Mouse (Mus musculus) MEL (cell line): ENCODE data around the gene Crlf3. TPM values are rescaled to one million over a fixed set of nuclear protein-coding genes. Genes with fewer than 3 reads are reported as not detected.

Experiments
- DNase-seq: peaks from one replicate; pipeline ENCODE4 v3.0.0; 2011; ENCODE audit warnings: low read depth, low spot score
- H3K27ac ChIP-seq: 2 replicates; pipeline ENCODE4 v1.5.1; 2012; ENCODE audit warnings: low read depth, mild to moderate bottlenecking, control low read depth, low read length, moderate library complexity; ENCODE audit not compliant: control insufficient read depth
- H3K27me3 ChIP-seq, 2 experiments: fragments of 150-350 bp in 1 of 2; sonication (generic) in 1 of 2; 2 replicates each; pipeline ENCODE4 v1.6.1; 2012; ENCODE audit warnings: low read length in 2 of 2, mild to moderate bottlenecking in 2 of 2, improper control_type of control experiment in 1 of 2, moderate library complexity in 1 of 2; ENCODE audit not compliant: insufficient read depth in 2 of 2, control insufficient read depth in 1 of 2
- H3K36me3 ChIP-seq, 2 experiments: 2 replicates each; pipeline ENCODE4 v1.6.1; 2012 to 2014; ENCODE audit warnings: low read length in 2 of 2, improper control_type of control experiment in 1 of 2, inconsistent platforms in 1 of 2, mild to moderate bottlenecking in 1 of 2; ENCODE audit not compliant: insufficient read depth in 2 of 2, control insufficient read depth in 1 of 2
- H3K4me1 ChIP-seq, 2 experiments: fragments of 150-350 bp in 1 of 2; sonication (generic) in 1 of 2; 2 replicates each; pipeline ENCODE4 v1.6.1; 2012; ENCODE audit warnings: low read length in 2 of 2, improper control_type of control experiment in 1 of 2, mild to moderate bottlenecking in 1 of 2; ENCODE audit not compliant: insufficient read depth in 2 of 2, control insufficient read depth in 1 of 2
- H3K4me3 ChIP-seq, 2 experiments: fragments of 150-350 bp in 1 of 2; sonication (generic) in 1 of 2; 2 replicates each; pipeline ENCODE4 v1.5.1; 2012; ENCODE audit warnings: low read depth in 2 of 2, low read length in 2 of 2, mild to moderate bottlenecking in 2 of 2, moderate library complexity in 2 of 2, control low read depth in 1 of 2, improper control_type of control experiment in 1 of 2; ENCODE audit not compliant: control insufficient read depth in 1 of 2, insufficient read depth in 1 of 2
- H3K79me2 ChIP-seq: 2 replicates; pipeline ENCODE4 v1.6.1; 2012; ENCODE audit warnings: mild to moderate bottlenecking, low read length, moderate library complexity; ENCODE audit not compliant: control insufficient read depth, poor library complexity, insufficient read depth
- H3K9ac ChIP-seq: 2 replicates; pipeline ENCODE4 v1.6.1; 2012; ENCODE audit warnings: low read depth, mild to moderate bottlenecking, control low read depth, low read length, moderate library complexity; ENCODE audit not compliant: control insufficient read depth, poor library complexity, severe bottlenecking
- H3K9me3 ChIP-seq: fragments of 150-350 bp; sonication (generic); replicated peaks from 2 replicates; pipeline ENCODE4 v1.6.1; 2012; ENCODE audit warnings: mild to moderate bottlenecking, low read length, improper control_type of control experiment, moderate library complexity; ENCODE audit not compliant: insufficient read depth
- BHLHE40 ChIP-seq: IDR thresholded peaks from 2 replicates; pipeline ENCODE4 v1.6.1; 2012; ENCODE audit warnings: low read depth, mild to moderate bottlenecking, inconsistent platforms, low read length, improper control_type of control experiment, borderline replicate concordance
- CHD2 ChIP-seq: IDR thresholded peaks from 2 replicates; pipeline ENCODE4 v1.6.1; 2011; ENCODE audit warnings: low read length, improper control_type of control experiment
- CTCF ChIP-seq, 3 experiments: IDR thresholded peaks in 2 of 3; conservative IDR thresholded peaks in 1 of 3; 2 replicates each; pipeline ENCODE4 v1.5.1; 2011 to 2012; ENCODE audit warnings: low read length in 3 of 3, low read depth in 2 of 3, mild to moderate bottlenecking in 2 of 3, improper control_type of control experiment in 1 of 3, inconsistent platforms in 1 of 3, mixed read lengths in 1 of 3, moderate library complexity in 1 of 3; ENCODE audit not compliant: control insufficient read depth in 1 of 3, insufficient read depth in 1 of 3, poor library complexity in 1 of 3, severe bottlenecking in 1 of 3
- E2F4 ChIP-seq: IDR thresholded peaks from 2 replicates; pipeline ENCODE4 v1.6.1; 2011; ENCODE audit warnings: low read depth, low read length, improper control_type of control experiment, borderline replicate concordance
- EP300 ChIP-seq, 2 experiments: IDR thresholded peaks; 2 replicates each; pipeline ENCODE4 v1.6.1; 2011; ENCODE audit warnings: improper control_type of control experiment in 2 of 2, low read length in 2 of 2, low read depth in 1 of 2, mild to moderate bottlenecking in 1 of 2
- ETS1 ChIP-seq: IDR thresholded peaks from 2 replicates; pipeline ENCODE4 v1.6.1; 2012; ENCODE audit warnings: low read depth, mild to moderate bottlenecking, inconsistent platforms, low read length, improper control_type of control experiment, moderate library complexity
- GABPA ChIP-seq: IDR thresholded peaks from 2 replicates; pipeline ENCODE4 v1.6.1; 2012; ENCODE audit warnings: low read depth, mild to moderate bottlenecking, inconsistent platforms, low read length, improper control_type of control experiment, moderate library complexity
- KAT2A ChIP-seq: conservative IDR thresholded peaks from 2 replicates; pipeline ENCODE4 v1.6.1; 2012; ENCODE audit warnings: low read depth, low read length, improper control_type of control experiment, inconsistent platforms
- MAFK ChIP-seq: IDR thresholded peaks from 2 replicates; pipeline ENCODE4 v1.6.1; 2011; ENCODE audit warnings: low read depth, mild to moderate bottlenecking, low read length, improper control_type of control experiment, borderline replicate concordance
- MAX ChIP-seq: IDR thresholded peaks from 2 replicates; pipeline ENCODE4 v1.6.1; 2011; ENCODE audit warnings: low read length, improper control_type of control experiment
- MYC ChIP-seq: IDR thresholded peaks from 2 replicates; pipeline ENCODE4 v1.6.1; 2011; ENCODE audit warnings: low read depth, mild to moderate bottlenecking, low read length, improper control_type of control experiment, moderate library complexity
- NELFE ChIP-seq: IDR thresholded peaks from 2 replicates; pipeline ENCODE4 v1.6.1; 2011; ENCODE audit warnings: low read depth, low read length, improper control_type of control experiment
- POLR2AphosphoS2 ChIP-seq: IDR thresholded peaks from 2 replicates; pipeline ENCODE4 v1.6.1; 2011; ENCODE audit warnings: low read length, improper control_type of control experiment
- RAD21 ChIP-seq: IDR thresholded peaks from 2 replicates; pipeline ENCODE4 v1.6.1; 2011; ENCODE audit warnings: mild to moderate bottlenecking, low read depth, low read length, improper control_type of control experiment
- RCOR1 ChIP-seq: IDR thresholded peaks from 2 replicates; pipeline ENCODE4 v1.6.1; 2012; ENCODE audit warnings: low read depth, mild to moderate bottlenecking, inconsistent platforms, low read length, improper control_type of control experiment
- ZC3H11A ChIP-seq: IDR thresholded peaks from 2 replicates; pipeline ENCODE4 v1.6.1; 2012; ENCODE audit warnings: low read depth, mild to moderate bottlenecking, inconsistent platforms, low read length, improper control_type of control experiment
- ZNF384 ChIP-seq: IDR thresholded peaks from 2 replicates; pipeline ENCODE4 v1.6.1; 2012; ENCODE audit warnings: low read depth, mild to moderate bottlenecking, inconsistent platforms, low read length, improper control_type of control experiment
- polyA plus RNA-seq, 2 experiments: library from polyadenylated mRNA; stranded (reverse) in 1 of 2; unstranded in 1 of 2; fragments of >175 nt in 1 of 2; fragments of >200 nt in 1 of 2; gene quantifications; 2 replicates each; pipeline versions ENCODE4 v1.2.1 to v1.2.4; 2012; ENCODE audit warnings: low replicate concordance in 2 of 2, low read depth in 1 of 2; ENCODE audit not compliant: insufficient read length in 2 of 2, insufficient read depth in 1 of 2, missing spikeins in 1 of 2
- total RNA-seq: library from RNA; depleted of rRNA; stranded (reverse); fragments of 300-350 nt; gene quantifications from 2 replicates; pipeline ENCODE4 v1.2.3, GENCODE M21; 2012

Crlf3 gene
- total and polyA plus RNA-seq, 3 experiments = 71.7 to 107 TPM; not detected in 1

DNA sequence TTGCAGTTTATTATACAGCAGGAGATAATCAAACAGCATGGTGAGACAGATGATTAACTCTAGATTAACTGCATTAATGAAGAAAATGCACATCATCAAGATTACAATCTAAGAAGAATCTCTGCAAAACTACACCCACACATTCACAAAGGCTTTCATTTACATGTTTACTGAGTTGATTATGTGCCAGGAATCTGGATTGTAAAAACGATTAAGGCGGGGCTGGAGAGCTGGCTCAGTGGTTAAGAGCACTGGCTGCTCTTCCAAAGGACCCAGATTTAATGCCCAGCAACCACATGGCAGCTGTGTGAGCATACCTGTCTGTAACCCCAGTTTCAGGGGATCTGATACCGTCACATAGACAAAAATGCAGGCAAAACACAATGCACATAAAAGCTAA, 11.0 kb downstream of the Crlf3 start:
- no peaks in the 10 kb centered on the region for H3K9me3 ChIP-seq
- TF ChIP-seq ETS1 (0 out of 2 replicates have a peak, but pooled peaks have one; percentile 6), RCOR1 (peak; percentile 19; the same call in 1 of the 2 replicates), E2F4 (no peak)
- DNase-seq = no peak
- H3K27me3 ChIP-seq = no peaks in the 10 kb centered on the region
- peaks cover 22 to 40% of the 10 kb centered on the region in 2 experiments for H3K36me3 ChIP-seq
- peaks cover 52% of the 10 kb centered on the region for H3K79me2 ChIP-seq
- H3K9ac ChIP-seq = no peak overlapping the region
- peaks cover 13 to 22% of the 10 kb centered on the region in 2 experiments for H3K4me1 ChIP-seq
- no peak overlapping the region for H3K4me3 ChIP-seq
- H3K27ac ChIP-seq = no peak overlapping the region

- Histone ChIP-seq H3K36me3 (peaks cover 26 to 35% of the 10 kb centered on the region in 2 experiments), H3K4me3 (no peak overlapping the region), H3K4me1 (peaks cover 9 to 14% of the 10 kb centered on the region in 2 experiments), H3K27ac (no peak overlapping the region), H3K9me3 (no peaks in the 10 kb centered on the region), H3K79me2 (peaks cover 37% of the 10 kb centered on the region), H3K9ac (no peak overlapping the region), H3K27me3 (no peaks in the 10 kb centered on the region)
- no peak for TF ChIP-seq RCOR1
- no peak for TF ChIP-seq BHLHE40
- TF ChIP-seq ZNF384 = no peak
- no peak for TF ChIP-seq MAFK
- no peak for TF ChIP-seq CTCF (IDR thresholded peaks at IDR 0.05 in 2 of 3, conservative IDR thresholded peaks at IDR 0.05 in 1 of 3; ENCODE audit: control insufficient read depth in 1 of 3, insufficient read depth in 1 of 3, low read depth in 2 of 3, low read length in 3 of 3, poor library complexity in 1 of 3, severe bottlenecking in 1 of 3)
- no peak for TF ChIP-seq RAD21
- no peak for TF ChIP-seq E2F4
- no peak for TF ChIP-seq KAT2A
- no peak for TF ChIP-seq EP300 (IDR thresholded peaks at IDR 0.05; ENCODE audit: low read depth in 1 of 2, low read length in 2 of 2)
- no peak for TF ChIP-seq CHD2
- TF ChIP-seq MYC = no peak
- no peak for TF ChIP-seq NELFE
- TF ChIP-seq POLR2AphosphoS2 = no peak
- TF ChIP-seq MAX = no peak
- TF ChIP-seq GABPA = no peak
- TF ChIP-seq ZC3H11A = no peak
- DNase-seq = no peak
Measured at GRCm38 (mm10) chr11:80067558-80067957, 13.2 kb downstream of the Crlf3 start.
